Comparison of ENCODE assay signal across 9 mouse cellular contexts in genomic region chr1:127444836-127445485, GRCm38 (mm10).
A peak's percentile ranks its signal among the peaks of the same experiment; 100 is the strongest.
DNase-seq lines count a peak whose midpoint lies in the region; ATAC-seq and TF ChIP-seq lines count a peak whose summit lies in the region.
"Had no signal": no experiment of that assay in that cellular context is flagged by ENCODE, and none has a peak within 500 bp of the region (broad histone marks: within the 10 kb centered on the region; RNA-seq: fewer than 3 reads in every experiment).

No protein-coding gene starts in this region.

- peaks cover 27% of the 10 kb centered on the region for H3K36me3 ChIP-seq in kidney, embryonic 15.5 days
- H3K36me3 ChIP-seq in myocyte (ENCODE audit: control insufficient read depth, insufficient read depth), result peaks cover 3% of the 10 kb centered on the region
- H3K36me3 ChIP-seq in liver, embryonic 11.5 days (ENCODE audit: control insufficient read depth, insufficient read depth, low read length), result peaks cover 5% of the 10 kb centered on the region

- no peaks in the 10 kb centered on the region for H3K27me3 ChIP-seq in kidney, embryonic 15.5 days
- no peaks in the 10 kb centered on the region for H3K27me3 ChIP-seq in myocyte (ENCODE audit: control insufficient read depth, insufficient read depth, insufficient read length)
- H3K27me3 ChIP-seq in liver, embryonic 11.5 days (replicated peaks; ENCODE audit: control insufficient read depth, insufficient read depth, low read length), result no peaks in the 10 kb centered on the region

- no peaks in the 10 kb centered on the region for H3K9me3 ChIP-seq in kidney, embryonic 15.5 days (replicated peaks)
- H3K9me3 ChIP-seq in liver, embryonic 11.5 days (ENCODE audit: control insufficient read depth, low read length), result no peaks in the 10 kb centered on the region

- no peaks in the 10 kb centered on the region for H3K79me2 ChIP-seq in myocyte (ENCODE audit: control insufficient read depth, insufficient read depth)

- 38% methylated on average over 5 of the region's 5 CpGs for WGBS in kidney, embryonic 15.5 days
- 61% methylated on average over 5 of the region's 5 CpGs for WGBS in liver, embryonic 11.5 days

- no peak for TF ChIP-seq POLR2A in myocyte (IDR thresholded peaks at IDR 0.05; ENCODE audit: insufficient read length, low read depth)

- peak; percentile 4 for DNase-seq in adrenal gland, adult 2 months
- DNase-seq in adrenal gland, postnatal 25 days, result no peak
- peak; percentile 14 for DNase-seq in testis, postnatal 14 days (ENCODE audit: low spot score)
- no peak for DNase-seq in testis, postnatal 10 days (ENCODE audit: low spot score)
- no peak for DNase-seq in T-cell, adult 2 months (ENCODE audit: low spot score)
- DNase-seq in liver, embryonic 11.5 days (ENCODE audit: low spot score), result no peak
- DNase-seq: cerebellum, adult 9-11 months had no signal

- H3K4me3 ChIP-seq in kidney, embryonic 15.5 days (replicated peaks), result no peak overlapping the region
- no peak overlapping the region for H3K4me3 ChIP-seq in myocyte
- no peak overlapping the region for H3K4me3 ChIP-seq in liver, embryonic 11.5 days (ENCODE audit: low read depth, low read length)

- ATAC-seq in kidney, embryonic 15.5 days (replicated peaks; ENCODE audit: low FRiP score), result peak; percentile 26; the same call in 1 of the 2 replicates
- no peak for ATAC-seq in liver, embryonic 11.5 days (replicated peaks; ENCODE audit: low FRiP score)

- H3K4me1 ChIP-seq in kidney, embryonic 15.5 days, result peaks cover 52% of the 10 kb centered on the region
- H3K4me1 ChIP-seq in liver, embryonic 11.5 days (replicated peaks; ENCODE audit: control insufficient read depth, insufficient read depth, low read length), result no peaks in the 10 kb centered on the region; the same call in 1 of the 2 replicates

- H3K9ac ChIP-seq in kidney, embryonic 15.5 days, result no peak overlapping the region
- H3K9ac ChIP-seq in liver, embryonic 11.5 days (ENCODE audit: low read depth, low read length), result no peak overlapping the region

- H3ac ChIP-seq in myocyte (ENCODE audit: control insufficient read depth, insufficient read length), result no peak overlapping the region

- H3K27ac ChIP-seq in kidney, embryonic 15.5 days, result peak overlapping the region; percentile 32; the same call in 1 of the 2 replicates
- no peak overlapping the region for H3K27ac ChIP-seq in liver, embryonic 11.5 days (ENCODE audit: low read depth, low read length)

- no peak overlapping the region for H3K4me2 ChIP-seq in kidney, embryonic 15.5 days
- H3K4me2 ChIP-seq in myocyte (ENCODE audit: low read depth), result peak overlapping the region; percentile 42
- no peak overlapping the region for H3K4me2 ChIP-seq in liver, embryonic 11.5 days

TF ChIP-seq in myocyte, 11 proteins besides CTCF, POLR2A, EP300 and RAD21:
- TF ChIP-seq TCF3 (IDR thresholded peaks at IDR 0.05; ENCODE audit: insufficient read length, low read depth) (no peak), MYOD1 (IDR thresholded peaks at IDR 0.05; ENCODE audit: control insufficient read depth in 1 of 3, insufficient read length in 2 of 3, low read depth in 2 of 3) (no peak), E2F4 (IDR thresholded peaks at IDR 0.05; ENCODE audit: insufficient read depth) (no peak), USF1 (IDR thresholded peaks at IDR 0.05; ENCODE audit: low read depth) (no peak), REST (IDR thresholded peaks at IDR 0.05; ENCODE audit: insufficient read depth, insufficient read length) (no peak), MYOG (IDR thresholded peaks at IDR 0.05; ENCODE audit: control insufficient read depth in 1 of 3, insufficient read depth in 1 of 3, insufficient read length in 2 of 3, low read depth in 2 of 3) (no peak), MAX (IDR thresholded peaks at IDR 0.05; ENCODE audit: low read depth) (no peak), TCF12 (IDR thresholded peaks at IDR 0.05; ENCODE audit: insufficient read depth, poor library complexity, severe bottlenecking) (no peak), SRF (IDR thresholded peaks at IDR 0.05; ENCODE audit: control insufficient read depth, insufficient read length, low read depth) (no peak), POLR2AphosphoS2 (IDR thresholded peaks at IDR 0.05; ENCODE audit: insufficient read length, low read depth) (no peak), CEBPB (IDR thresholded peaks at IDR 0.05; ENCODE audit: insufficient read depth, poor library complexity, severe bottlenecking) (no peak)
TF ChIP-seq in myocyte: peak in this region for 0.

Comparison
In these comparisons a context has a peak if more than half of its experiments do, and no peak if none do; other contexts are left out.
1. DNase-seq: peak in adrenal gland, adult 2 months (single experiment) and testis, postnatal 14 days (single experiment); none in adrenal gland, postnatal 25 days (single experiment), testis, postnatal 10 days (single experiment), T-cell, adult 2 months (single experiment) and liver, embryonic 11.5 days (single experiment).